Mouse (Mus musculus) limb, embryonic 14.5 days (tissue): ENCODE measurements around the gene Dennd6b. TPM values are rescaled to one million over a fixed set of nuclear protein-coding genes. Genes with fewer than 3 reads are reported as not detected.

Experiments
- ATAC-seq: fragments of 200-750 bp; cut with Nextera tagmentation; 2 replicates; pipeline ENCODE4 v1.8.0; 2017; ENCODE audit warnings: low read depth, moderate number of reproducible peaks, moderate TSS enrichment; ENCODE audit not compliant: low FRiP score
- DNase-seq: peaks from one replicate; pipeline ENCODE4 v3.0.0-alpha.2; 2015; ENCODE audit warnings: low spot score
- H3K27ac ChIP-seq: fragments of 300-500 bp; sonication (generic); replicated peaks from 2 replicates; pipeline ENCODE4 v1.5.1; 2014; ENCODE audit warnings: low read depth, mild to moderate bottlenecking, low read length, moderate library complexity, mixed read lengths
- H3K27me3 ChIP-seq: fragments of 300-500 bp; sonication (generic); 2 replicates; pipeline ENCODE4 v1.6.1; 2014; ENCODE audit warnings: low read length, mixed read lengths; ENCODE audit not compliant: control insufficient read depth, insufficient read depth
- H3K36me3 ChIP-seq: fragments of 300-500 bp; sonication (generic); 2 replicates; pipeline ENCODE4 v1.6.1; 2014; ENCODE audit warnings: mild to moderate bottlenecking, low read length, moderate library complexity, mixed read lengths; ENCODE audit not compliant: control insufficient read depth, insufficient read depth
- H3K4me1 ChIP-seq: fragments of 300-500 bp; sonication (generic); 2 replicates; pipeline ENCODE4 v1.6.1; 2014; ENCODE audit warnings: antibody characterized with exemption, low read length, mixed read lengths; ENCODE audit not compliant: control insufficient read depth, insufficient read depth
- H3K4me2 ChIP-seq: fragments of 300-500 bp; sonication (generic); replicated peaks from 2 replicates; pipeline ENCODE4 v1.6.1; 2014; ENCODE audit warnings: low read depth, mild to moderate bottlenecking, low read length, moderate library complexity; ENCODE audit not compliant: severe bottlenecking
- H3K4me3 ChIP-seq: fragments of 300-500 bp; sonication (generic); replicated peaks from 2 replicates; pipeline ENCODE4 v1.5.1; 2014; ENCODE audit warnings: low read length
- H3K9ac ChIP-seq: fragments of 300-500 bp; sonication (generic); 2 replicates; pipeline ENCODE4 v1.6.1; 2014; ENCODE audit warnings: mild to moderate bottlenecking, low read depth, low read length, moderate library complexity; ENCODE audit not compliant: severe bottlenecking
- H3K9me3 ChIP-seq: fragments of 300-500 bp; sonication (generic); 2 replicates; pipeline ENCODE4 v1.6.1; 2016; ENCODE audit warnings: low read length; ENCODE audit not compliant: control insufficient read depth
- POLR2A ChIP-seq: fragments of 200-500 bp; IDR thresholded peaks from 2 replicates; pipeline ENCODE4 v1.8.0; 2012; ENCODE audit warnings: inconsistent platforms, mild to moderate bottlenecking, moderate library complexity, borderline replicate concordance; ENCODE audit not compliant: insufficient read depth, insufficient read length; ENCODE audit errors: extremely low read depth
- WGBS: fragments of 180-500 bp; shearing (Covaris S2); extraction: QIAGEN DNeasy Blood & Tissue Kit; methylation state at CpG from one replicate; pipeline ENCODE4 v1.1.7; 2014; 5-methylcytosine and 5-hydroxymethylcytosine counted together
- microRNA-seq: library from miRNA; unstranded; fragments of <30 nt; microRNA quantifications from one replicate; pipeline ENCODE4, GENCODE M21; 2016
- polyA plus RNA-seq, 2 experiments: library from polyadenylated mRNA; depleted of rRNA in 1 of 2; stranded (reverse) in 1 of 2; unstranded in 1 of 2; fragments of >200 nt; fragmentation: Nextera tagmentation in 1 of 2; extraction: Ambion mirVana in 1 of 2; gene quantifications; 2 replicates each; pipeline versions ENCODE4 v1.2.1 to v1.2.3; 2012 to 2014

The Dennd6b gene
- polyA plus RNA-seq, 2 experiments = 12.7 to 39.2 TPM

DNA sequence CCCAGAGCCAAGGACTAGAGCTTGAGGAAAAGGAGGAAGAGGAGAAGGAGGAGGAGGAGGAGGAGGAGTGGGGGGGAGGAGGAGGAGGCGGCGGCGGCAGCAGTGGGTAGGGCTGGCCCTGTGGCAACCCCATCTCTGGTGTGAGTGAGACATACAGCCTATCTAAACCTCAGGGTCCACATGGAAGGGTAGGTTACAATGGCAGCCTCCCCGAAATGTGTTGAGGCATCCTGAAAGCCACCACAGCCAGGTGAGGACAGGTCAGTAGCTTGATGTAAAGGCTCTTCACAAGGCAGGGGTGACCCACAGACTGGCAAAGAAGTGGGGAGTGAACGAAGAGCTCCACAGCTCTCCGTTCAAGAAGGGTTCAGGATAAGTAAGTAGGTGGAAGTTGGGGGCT is 57.8 kb downstream of the Dennd6b start:
- no peak for DNase-seq
- no peak overlapping the region for H3K27ac ChIP-seq
- no peak overlapping the region for H3K9ac ChIP-seq
- H3K9me3 ChIP-seq = no peaks in the 10 kb centered on the region
- H3K4me2 ChIP-seq = no peak overlapping the region
- ATAC-seq = no peak
- no peak overlapping the region for H3K4me3 ChIP-seq
- no peaks in the 10 kb centered on the region for H3K36me3 ChIP-seq
- TF ChIP-seq POLR2A = no peak
- peaks cover 10% of the 10 kb centered on the region; the same call in 1 of the 2 replicates for H3K4me1 ChIP-seq
- peaks cover 18% of the 10 kb centered on the region for H3K27me3 ChIP-seq
- WGBS = 97% methylated on average over 6 of the region's 6 CpGs

GRCm38 (mm10) chr15:89138046-89138405 is 58.3 kb downstream of the Dennd6b start:
- TF ChIP-seq POLR2A = no peak
- 89% methylated on average over 7 of the region's 7 CpGs for WGBS
- Histone ChIP-seq H3K9me3 (no peaks in the 10 kb centered on the region), H3K4me2 (no peak overlapping the region), H3K27me3 (peaks cover 18% of the 10 kb centered on the region), H3K4me1 (peaks cover 10% of the 10 kb centered on the region; the same call in 1 of the 2 replicates), H3K4me3 (no peak overlapping the region), H3K9ac (no peak overlapping the region), H3K36me3 (no peaks in the 10 kb centered on the region), H3K27ac (no peak overlapping the region)
- ATAC-seq (no peak), DNase-seq (no peak)

DNA sequence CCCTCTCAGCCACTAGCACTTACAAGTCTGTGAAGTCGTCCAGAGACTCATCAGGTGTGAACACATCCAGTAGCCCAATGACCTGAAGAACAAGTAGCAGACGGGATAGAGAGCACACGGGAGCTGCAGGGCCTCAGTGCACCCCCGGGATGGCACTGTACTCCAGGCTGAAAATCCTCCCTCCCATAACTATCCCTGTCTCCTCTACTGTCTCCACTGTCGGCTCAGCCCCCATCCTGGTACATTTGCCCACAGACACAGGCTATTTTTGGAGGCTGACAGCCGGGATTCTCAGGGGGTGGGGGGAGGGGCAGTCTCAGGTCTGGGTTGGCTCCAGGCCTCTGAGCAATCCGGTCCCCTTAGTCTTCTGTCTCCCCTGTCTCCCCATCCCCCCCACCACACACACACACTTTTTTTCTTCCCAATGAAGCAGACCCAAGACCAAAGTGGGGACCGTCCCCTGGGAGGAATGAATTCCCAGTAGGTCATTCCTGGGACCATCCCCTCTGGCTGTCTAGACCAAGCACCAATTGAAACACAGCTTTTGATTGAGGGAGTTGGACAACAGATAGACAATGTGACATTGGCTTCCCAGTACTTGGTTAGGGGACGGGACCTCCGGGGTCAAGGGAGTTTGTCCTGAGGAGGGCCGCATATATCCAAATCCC is 58.8 kb downstream of the Dennd6b start:
- TF ChIP-seq POLR2A = no peak
- no peak overlapping the region for H3K4me2 ChIP-seq
- DNase-seq (no peak), ATAC-seq (no peak)
- H3K36me3 ChIP-seq = no peaks in the 10 kb centered on the region
- 68% methylated on average over 11 of the region's 11 CpGs for WGBS
- peaks cover 18% of the 10 kb centered on the region for H3K27me3 ChIP-seq
- H3K9me3 ChIP-seq = no peaks in the 10 kb centered on the region
- H3K4me3 ChIP-seq = no peak overlapping the region
- no peak overlapping the region for H3K27ac ChIP-seq
- H3K9ac ChIP-seq = no peak overlapping the region
- H3K4me1 ChIP-seq = peaks cover 10% of the 10 kb centered on the region; the same call in 1 of the 2 replicates

GRCm38 (mm10) chr15:89136461-89137155 is 59.7 kb downstream of the Dennd6b start:
- TF ChIP-seq POLR2A = no peak
- H3K4me3 ChIP-seq = no peak overlapping the region
- no peaks in the 10 kb centered on the region for H3K9me3 ChIP-seq
- ATAC-seq (no peak), DNase-seq (no peak)
- H3K27me3 ChIP-seq = peaks cover 16% of the 10 kb centered on the region
- no peak overlapping the region for H3K27ac ChIP-seq
- 96% methylated on average over 5 of the region's 5 CpGs for WGBS
- H3K4me2 ChIP-seq = no peak overlapping the region
- no peak overlapping the region for H3K9ac ChIP-seq
- peaks cover 10% of the 10 kb centered on the region; the same call in 1 of the 2 replicates for H3K4me1 ChIP-seq
- no peaks in the 10 kb centered on the region for H3K36me3 ChIP-seq

Small RNA genes lying within 50 kb of the gene (microRNA-seq; reads per million reads assigned to microRNA genes)
- gene Mir6958 = 2.3 reads per million, percentile 3 among the genes with 10 or more reads in this experiment
- gene Mir7118 = not detected

Other genes starting within 250 kb of the Dennd6b start
- gene Ttll8, start 242.1 kb downstream of the Dennd6b start, polyA plus RNA-seq (2012; rRNA removed) = 0.08 TPM in 1 of 2 replicates, not detected in the other
- not detected in 2 replicates for gene Ttll8, start 242.1 kb downstream of the Dennd6b start, polyA plus RNA-seq (2014; fragmentation: Nextera tagmentation; extraction: Ambion mirVana)
- 0.31 and 0.36 TPM in 2 replicates for gene Mlc1, start 217.5 kb downstream of the Dennd6b start, polyA plus RNA-seq (2012; rRNA removed)
- 0.12 and 0.21 TPM in 2 replicates for gene Mlc1, start 217.5 kb downstream of the Dennd6b start, polyA plus RNA-seq (2014; fragmentation: Nextera tagmentation; extraction: Ambion mirVana)
- 0.04 and 0.10 TPM in 2 replicates for gene Mov10l1, start 213.6 kb downstream of the Dennd6b start, polyA plus RNA-seq (2012; rRNA removed)
- gene Mov10l1, start 213.6 kb downstream of the Dennd6b start, polyA plus RNA-seq (2014; fragmentation: Nextera tagmentation; extraction: Ambion mirVana) = 0.11 and 0.19 TPM in 2 replicates
- 1.9 and 2.0 TPM in 2 replicates for gene Panx2, start 136.8 kb downstream of the Dennd6b start, polyA plus RNA-seq (2012; rRNA removed)
- 0.29 and 0.48 TPM in 2 replicates for gene Panx2, start 136.8 kb downstream of the Dennd6b start, polyA plus RNA-seq (2014; fragmentation: Nextera tagmentation; extraction: Ambion mirVana)
- 43.5 and 51.0 TPM in 2 replicates for gene Trabd, start 121.4 kb downstream of the Dennd6b start, polyA plus RNA-seq (2012; rRNA removed)
- gene Trabd, start 121.4 kb downstream of the Dennd6b start, polyA plus RNA-seq (2014; fragmentation: Nextera tagmentation; extraction: Ambion mirVana) = 47.8 and 51.0 TPM in 2 replicates
- gene Selenoo, start 107.4 kb downstream of the Dennd6b start, polyA plus RNA-seq (2012; rRNA removed) = 32.7 and 40.7 TPM in 2 replicates
- gene Selenoo, start 107.4 kb downstream of the Dennd6b start, polyA plus RNA-seq (2014; fragmentation: Nextera tagmentation; extraction: Ambion mirVana) = 20.6 and 22.9 TPM in 2 replicates
- 36.8 and 56.5 TPM in 2 replicates for gene Tubgcp6, start 73.4 kb downstream of the Dennd6b start, polyA plus RNA-seq (2012; rRNA removed)
- 17.2 and 17.6 TPM in 2 replicates for gene Tubgcp6, start 73.4 kb downstream of the Dennd6b start, polyA plus RNA-seq (2014; fragmentation: Nextera tagmentation; extraction: Ambion mirVana)
- gene Hdac10, start 67.8 kb downstream of the Dennd6b start, polyA plus RNA-seq (2012; rRNA removed) = 38.1 and 49.4 TPM in 2 replicates
- 18.7 and 21.8 TPM in 2 replicates for gene Hdac10, start 67.8 kb downstream of the Dennd6b start, polyA plus RNA-seq (2014; fragmentation: Nextera tagmentation; extraction: Ambion mirVana)
- 13.7 and 14.9 TPM in 2 replicates for gene Mapk12, start 55.8 kb downstream of the Dennd6b start, polyA plus RNA-seq (2012; rRNA removed)
- 5.0 and 8.3 TPM in 2 replicates for gene Mapk12, start 55.8 kb downstream of the Dennd6b start, polyA plus RNA-seq (2014; fragmentation: Nextera tagmentation; extraction: Ambion mirVana)
- gene Mapk11, start 46.9 kb downstream of the Dennd6b start, polyA plus RNA-seq (2012; rRNA removed) = 13.4 and 15.9 TPM in 2 replicates
- 7.0 and 7.3 TPM in 2 replicates for gene Mapk11, start 46.9 kb downstream of the Dennd6b start, polyA plus RNA-seq (2014; fragmentation: Nextera tagmentation; extraction: Ambion mirVana)
- 212 and 268 TPM in 2 replicates for gene Plxnb2, start 15.7 kb downstream of the Dennd6b start, polyA plus RNA-seq (2012; rRNA removed)
- gene Plxnb2, start 15.7 kb downstream of the Dennd6b start, polyA plus RNA-seq (2014; fragmentation: Nextera tagmentation; extraction: Ambion mirVana) = 170 and 183 TPM in 2 replicates
- 59.0 and 71.5 TPM in 2 replicates for gene Ppp6r2, start 15.1 kb upstream of the Dennd6b start, polyA plus RNA-seq (2012; rRNA removed)
- 28.3 and 31.7 TPM in 2 replicates for gene Ppp6r2, start 15.1 kb upstream of the Dennd6b start, polyA plus RNA-seq (2014; fragmentation: Nextera tagmentation; extraction: Ambion mirVana)
- gene Sbf1, start 118.8 kb upstream of the Dennd6b start, polyA plus RNA-seq (2012; rRNA removed) = 154 and 170 TPM in 2 replicates
- gene Sbf1, start 118.8 kb upstream of the Dennd6b start, polyA plus RNA-seq (2014; fragmentation: Nextera tagmentation; extraction: Ambion mirVana) = 65.1 and 72.3 TPM in 2 replicates
- 0.74 and 1.0 TPM in 2 replicates for gene Adm2, start 126.2 kb upstream of the Dennd6b start, polyA plus RNA-seq (2012; rRNA removed)
- gene Adm2, start 126.2 kb upstream of the Dennd6b start, polyA plus RNA-seq (2014; fragmentation: Nextera tagmentation; extraction: Ambion mirVana) = 0.52 TPM in 1 of 2 replicates, not detected in the other
- not detected in 2 replicates for gene Miox, start 137.9 kb upstream of the Dennd6b start, polyA plus RNA-seq (2012; rRNA removed)
- gene Miox, start 137.9 kb upstream of the Dennd6b start, polyA plus RNA-seq (2014; fragmentation: Nextera tagmentation; extraction: Ambion mirVana) = not detected in 2 replicates
- gene Lmf2, start 159.2 kb upstream of the Dennd6b start, polyA plus RNA-seq (2012; rRNA removed) = 55.7 and 74.0 TPM in 2 replicates
- gene Lmf2, start 159.2 kb upstream of the Dennd6b start, polyA plus RNA-seq (2014; fragmentation: Nextera tagmentation; extraction: Ambion mirVana) = 49.1 and 53.6 TPM in 2 replicates
- gene Ncaph2, start 159.2 kb upstream of the Dennd6b start, polyA plus RNA-seq (2012; rRNA removed) = 153 and 209 TPM in 2 replicates
- gene Ncaph2, start 159.2 kb upstream of the Dennd6b start, polyA plus RNA-seq (2014; fragmentation: Nextera tagmentation; extraction: Ambion mirVana) = 145 and 160 TPM in 2 replicates
- 19.8 and 27.2 TPM in 2 replicates for gene Sco2, start 177.3 kb upstream of the Dennd6b start, polyA plus RNA-seq (2012; rRNA removed)
- 7.5 and 10.3 TPM in 2 replicates for gene Sco2, start 177.3 kb upstream of the Dennd6b start, polyA plus RNA-seq (2014; fragmentation: Nextera tagmentation; extraction: Ambion mirVana)
- 2.0 and 3.3 TPM in 2 replicates for gene Tymp, start 180.5 kb upstream of the Dennd6b start, polyA plus RNA-seq (2012; rRNA removed)
- 1.3 and 1.6 TPM in 2 replicates for gene Tymp, start 180.5 kb upstream of the Dennd6b start, polyA plus RNA-seq (2014; fragmentation: Nextera tagmentation; extraction: Ambion mirVana)
- 0.24 and 0.62 TPM in 2 replicates for gene Odf3b, start 182.8 kb upstream of the Dennd6b start, polyA plus RNA-seq (2012; rRNA removed)
- gene Odf3b, start 182.8 kb upstream of the Dennd6b start, polyA plus RNA-seq (2014; fragmentation: Nextera tagmentation; extraction: Ambion mirVana) = 0.67 and 0.72 TPM in 2 replicates
- 0.03 TPM in 1 of 2 replicates, not detected in the other for gene Klhdc7b, start 188.4 kb upstream of the Dennd6b start, polyA plus RNA-seq (2012; rRNA removed)
- not detected in 2 replicates for gene Klhdc7b, start 188.4 kb upstream of the Dennd6b start, polyA plus RNA-seq (2014; fragmentation: Nextera tagmentation; extraction: Ambion mirVana)
- not detected in 2 replicates for gene Syce3, start 214.0 kb upstream of the Dennd6b start, polyA plus RNA-seq (2012; rRNA removed)
- not detected in 2 replicates for gene Syce3, start 214.0 kb upstream of the Dennd6b start, polyA plus RNA-seq (2014; fragmentation: Nextera tagmentation; extraction: Ambion mirVana)
- 3.7 and 4.4 TPM in 2 replicates for gene Cpt1b, start 229.4 kb upstream of the Dennd6b start, polyA plus RNA-seq (2012; rRNA removed)
- gene Cpt1b, start 229.4 kb upstream of the Dennd6b start, polyA plus RNA-seq (2014; fragmentation: Nextera tagmentation; extraction: Ambion mirVana) = 0.57 and 0.63 TPM in 2 replicates
- gene C730034F03Rik, start 233.1 kb upstream of the Dennd6b start, polyA plus RNA-seq (2012; rRNA removed) = 0.96 and 1.8 TPM in 2 replicates
- 1.4 and 2.4 TPM in 2 replicates for gene C730034F03Rik, start 233.1 kb upstream of the Dennd6b start, polyA plus RNA-seq (2014; fragmentation: Nextera tagmentation; extraction: Ambion mirVana)
- gene Gm44502, start 233.2 kb upstream of the Dennd6b start, polyA plus RNA-seq (2012; rRNA removed) = 0.40 and 0.47 TPM in 2 replicates
- gene Gm44502, start 233.2 kb upstream of the Dennd6b start, polyA plus RNA-seq (2014; fragmentation: Nextera tagmentation; extraction: Ambion mirVana) = not detected in 2 replicates
- gene Chkb, start 233.4 kb upstream of the Dennd6b start, polyA plus RNA-seq (2012; rRNA removed) = 72.6 and 79.0 TPM in 2 replicates
- gene Chkb, start 233.4 kb upstream of the Dennd6b start, polyA plus RNA-seq (2014; fragmentation: Nextera tagmentation; extraction: Ambion mirVana) = 45.6 and 46.9 TPM in 2 replicates